Mouse (Mus musculus): ENCODE data around the gene Pla2g2f. TPM values are rescaled to one million over a fixed set of nuclear protein-coding genes. Genes with fewer than 3 reads are reported as not detected.

The Pla2g2f gene
- total and polyA plus RNA-seq, 3 experiments: not detected

GRCm38 (mm10) chr4:138701111-138701510, 56.3 kb downstream of the Pla2g2f start:
- TF ChIP-seq MAZ (IDR thresholded peaks at IDR 0.05; ENCODE audit: low read depth, low read length) (no peak), PAX5 (IDR thresholded peaks at IDR 0.05; ENCODE audit: low read length) (no peak), E2F4 (IDR thresholded peaks at IDR 0.05; ENCODE audit: insufficient replicate concordance, low read depth, low read length) (no peak), POLR2A (IDR thresholded peaks at IDR 0.05; ENCODE audit: low read depth, low read length) (no peak), RCOR1 (conservative IDR thresholded peaks at IDR 0.05; ENCODE audit: low read depth, low read length) (no peak)
- H3K4me3 ChIP-seq (replicated peaks in 1 of 3; ENCODE audit: low read depth in 2 of 3, low read length in 2 of 3, poor library complexity in 1 of 3): no peak overlapping the region
- H3K27me3 ChIP-seq (replicated peaks): peaks cover 75% of the 10 kb centered on the region
- in situ Hi-C loops (cut with MboI; ENCODE audit: low pct_ligation_motif_present, low pct_unique_long_range_greater_than_20kb, low sequenced_read_pairs): no loop called here
- H3K79me2 ChIP-seq (replicated peaks; ENCODE audit: control insufficient read depth, extremely low read depth, insufficient read depth, poor library complexity, severe bottlenecking): no peaks in the 10 kb centered on the region
- no peaks in the 10 kb centered on the region for H3K36me3 ChIP-seq (replicated peaks in 1 of 2; ENCODE audit: control insufficient read depth in 1 of 2, insufficient read depth in 1 of 2, low read length in 1 of 2)
- no peak overlapping the region for H3K27ac ChIP-seq (ENCODE audit: insufficient read depth, low read depth)
- H3K9ac ChIP-seq (ENCODE audit: insufficient read depth, low read depth): no peak overlapping the region
- dilution Hi-C loops (cut with MboI; ENCODE audit: extremely low pct_ligation_motif_present, extremely low pct_unique_long_range_greater_than_20kb, low sequenced_read_pairs): no loop called here
- no peak overlapping the region for H3K4me2 ChIP-seq (ENCODE audit: insufficient read depth, low read depth, poor library complexity, severe bottlenecking)
- no peak for DNase-seq (ENCODE audit: extremely low read depth)
- no peaks in the 10 kb centered on the region for H3K4me1 ChIP-seq (ENCODE audit: control insufficient read depth in 1 of 2, insufficient read depth in 2 of 2)
- peaks cover 3% of the 10 kb centered on the region for H3K9me3 ChIP-seq (replicated peaks; ENCODE audit: low read length)

Other genes starting within 250 kb of the Pla2g2f start
- not detected in 2 replicates for gene Vwa5b1, start 121.7 kb downstream of the Pla2g2f start, total RNA-seq (2012; rRNA removed)
- gene Vwa5b1, start 121.7 kb downstream of the Pla2g2f start, total RNA-seq (2014; rRNA removed): not detected in 2 replicates
- gene Vwa5b1, start 121.7 kb downstream of the Pla2g2f start, polyA plus RNA-seq (2012; ENCODE audit: insufficient read length, low read depth): not detected in 2 replicates
- gene Pla2g2c, start 32.8 kb downstream of the Pla2g2f start, total RNA-seq (2012; rRNA removed): not detected in 2 replicates
- gene Pla2g2c, start 32.8 kb downstream of the Pla2g2f start, total RNA-seq (2014; rRNA removed): not detected in 2 replicates
- not detected in 2 replicates for gene Pla2g2c, start 32.8 kb downstream of the Pla2g2f start, polyA plus RNA-seq (2012; ENCODE audit: insufficient read length, low read depth)
- not detected in 2 replicates for gene Ubxn10, start 20.5 kb downstream of the Pla2g2f start, total RNA-seq (2012; rRNA removed)
- not detected in 2 replicates for gene Ubxn10, start 20.5 kb downstream of the Pla2g2f start, total RNA-seq (2014; rRNA removed)
- gene Ubxn10, start 20.5 kb downstream of the Pla2g2f start, polyA plus RNA-seq (2012; ENCODE audit: insufficient read length, low read depth): not detected in 2 replicates
- gene Pla2g2d, start 18.1 kb upstream of the Pla2g2f start, total RNA-seq (2012; rRNA removed): not detected in 2 replicates
- gene Pla2g2d, start 18.1 kb upstream of the Pla2g2f start, total RNA-seq (2014; rRNA removed): not detected in 2 replicates
- not detected in 2 replicates for gene Pla2g2d, start 18.1 kb upstream of the Pla2g2f start, polyA plus RNA-seq (2012; ENCODE audit: insufficient read length, low read depth)
- 0.29 and 0.68 TPM in 2 replicates for gene Pla2g5, start 105.9 kb upstream of the Pla2g2f start, total RNA-seq (2012; rRNA removed)
- not detected in 2 replicates for gene Pla2g5, start 105.9 kb upstream of the Pla2g2f start, total RNA-seq (2014; rRNA removed)
- gene Pla2g5, start 105.9 kb upstream of the Pla2g2f start, polyA plus RNA-seq (2012; ENCODE audit: insufficient read length, low read depth): 0.25 and 0.53 TPM in 2 replicates
- not detected in 2 replicates for gene Gm13030, start 116.3 kb upstream of the Pla2g2f start, total RNA-seq (2012; rRNA removed)
- not detected in 2 replicates for gene Gm13030, start 116.3 kb upstream of the Pla2g2f start, total RNA-seq (2014; rRNA removed)
- gene Gm13030, start 116.3 kb upstream of the Pla2g2f start, polyA plus RNA-seq (2012; ENCODE audit: insufficient read length, low read depth): not detected in 2 replicates
- 0.30 and 0.50 TPM in 2 replicates for gene Pla2g2e, start 120.3 kb upstream of the Pla2g2f start, total RNA-seq (2012; rRNA removed)
- gene Pla2g2e, start 120.3 kb upstream of the Pla2g2f start, total RNA-seq (2014; rRNA removed): not detected in 2 replicates
- gene Pla2g2e, start 120.3 kb upstream of the Pla2g2f start, polyA plus RNA-seq (2012; ENCODE audit: insufficient read length, low read depth): not detected in 2 replicates
- 5.5 and 6.3 TPM in 2 replicates for gene Otud3, start 156.3 kb upstream of the Pla2g2f start, total RNA-seq (2012; rRNA removed)
- gene Otud3, start 156.3 kb upstream of the Pla2g2f start, total RNA-seq (2014; rRNA removed): 2.8 and 3.2 TPM in 2 replicates
- 5.4 TPM in 2 replicates for gene Otud3, start 156.3 kb upstream of the Pla2g2f start, polyA plus RNA-seq (2012; ENCODE audit: insufficient read length, low read depth)
- gene Rnf186, start 209.5 kb upstream of the Pla2g2f start, total RNA-seq (2012; rRNA removed): not detected in 2 replicates
- gene Rnf186, start 209.5 kb upstream of the Pla2g2f start, total RNA-seq (2014; rRNA removed): not detected in 2 replicates
- gene Rnf186, start 209.5 kb upstream of the Pla2g2f start, polyA plus RNA-seq (2012; ENCODE audit: insufficient read length, low read depth): not detected in 2 replicates
- 22.2 and 23.2 TPM in 2 replicates for gene Tmco4, start 215.3 kb upstream of the Pla2g2f start, total RNA-seq (2012; rRNA removed)
- gene Tmco4, start 215.3 kb upstream of the Pla2g2f start, total RNA-seq (2014; rRNA removed): 16.1 and 20.3 TPM in 2 replicates
- 19.2 and 21.7 TPM in 2 replicates for gene Tmco4, start 215.3 kb upstream of the Pla2g2f start, polyA plus RNA-seq (2012; ENCODE audit: insufficient read length, low read depth)